Mouse (Mus musculus) embryo, embryonic 10 days (tissue): ENCODE results near the gene Akap13.

ENCODE experiments used
- DNase-seq: peaks from one replicate; pipeline ENCODE4 v3.0.0-alpha.2; 2015; ENCODE audit warnings: low spot score

Akap13 gene

DNA sequence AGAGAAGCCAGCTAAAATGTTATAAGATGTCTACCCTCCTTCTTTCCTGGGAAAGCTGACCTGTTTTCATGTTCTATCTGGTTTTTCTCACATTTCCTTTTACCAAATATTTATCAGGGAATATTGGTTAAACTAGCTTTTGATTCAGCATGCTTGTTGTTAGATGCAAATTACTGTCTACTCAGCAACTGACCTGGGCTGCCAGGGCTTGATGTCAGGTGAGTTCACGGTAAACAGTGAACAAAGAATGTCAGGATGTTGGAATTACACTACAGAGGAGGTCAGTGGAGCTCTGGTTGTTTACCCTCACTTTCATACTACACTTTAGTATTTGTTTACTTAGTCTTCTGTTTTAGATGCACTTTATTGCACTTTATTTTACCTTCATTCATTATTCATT is 5.0 kb downstream of the Akap13 start:
- no peak for DNase-seq

DNA sequence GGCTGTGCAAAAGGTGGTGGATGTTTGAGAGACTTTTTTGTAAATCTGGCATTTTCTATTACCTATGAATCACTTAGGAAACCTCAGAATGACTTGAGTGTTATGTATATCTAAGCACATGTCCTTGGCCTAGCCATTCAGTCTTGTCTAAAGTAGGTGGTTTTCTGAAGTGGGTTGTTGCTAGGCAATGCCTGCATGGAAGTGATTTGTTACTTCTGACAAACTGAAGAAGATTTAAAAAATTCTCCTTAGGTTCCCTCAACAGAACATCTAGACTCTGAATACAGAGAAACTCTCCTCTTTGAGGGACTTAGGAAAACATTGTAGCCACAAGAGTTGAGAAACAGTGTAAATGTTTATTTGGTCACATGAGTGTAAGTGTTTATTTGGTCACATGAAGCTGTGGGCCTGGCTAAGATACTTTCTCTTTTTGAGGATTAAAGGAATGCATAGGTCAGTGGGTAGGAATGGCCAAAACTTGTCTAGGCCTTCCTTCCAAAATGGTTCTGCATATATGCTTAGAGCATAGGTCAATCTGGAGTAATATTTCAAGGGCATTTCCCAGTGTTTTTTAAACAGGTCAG is 8.3 kb downstream of the Akap13 start:
- DNase-seq: no peak

GRCm38 (mm10) chr7:75467791-75468190 is 12.5 kb downstream of the Akap13 start:
- DNase-seq: no peak

DNA sequence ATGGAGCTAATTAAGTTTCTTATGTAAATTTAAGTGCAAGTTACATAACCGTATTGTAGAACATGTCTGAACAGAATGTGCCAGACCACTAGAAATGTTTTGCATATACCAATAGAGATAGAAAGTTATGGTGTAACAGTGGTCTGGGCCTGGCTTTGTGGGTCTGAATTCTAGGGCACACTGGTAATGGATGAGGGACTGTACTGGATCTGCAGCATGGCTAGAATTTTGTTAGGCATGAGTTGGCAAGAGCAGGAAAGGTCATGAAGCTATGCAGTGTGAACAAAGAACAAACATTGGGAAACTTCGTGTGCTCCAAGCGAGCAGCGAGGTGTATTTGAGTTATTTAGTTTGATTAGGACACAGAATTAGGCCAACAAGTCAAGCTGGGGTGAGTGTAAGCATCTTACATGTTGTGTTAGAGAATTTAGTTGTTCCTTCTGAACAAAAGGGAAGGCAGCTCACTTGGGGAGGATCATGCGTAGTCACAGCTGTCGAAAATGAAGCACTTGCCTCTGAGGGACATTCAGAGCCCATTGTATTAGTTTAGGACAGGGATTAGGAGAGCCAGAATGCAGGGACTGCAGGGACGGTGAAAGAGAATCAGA is 15.1 kb downstream of the Akap13 start:
- peak; percentile 45 for DNase-seq

DNA sequence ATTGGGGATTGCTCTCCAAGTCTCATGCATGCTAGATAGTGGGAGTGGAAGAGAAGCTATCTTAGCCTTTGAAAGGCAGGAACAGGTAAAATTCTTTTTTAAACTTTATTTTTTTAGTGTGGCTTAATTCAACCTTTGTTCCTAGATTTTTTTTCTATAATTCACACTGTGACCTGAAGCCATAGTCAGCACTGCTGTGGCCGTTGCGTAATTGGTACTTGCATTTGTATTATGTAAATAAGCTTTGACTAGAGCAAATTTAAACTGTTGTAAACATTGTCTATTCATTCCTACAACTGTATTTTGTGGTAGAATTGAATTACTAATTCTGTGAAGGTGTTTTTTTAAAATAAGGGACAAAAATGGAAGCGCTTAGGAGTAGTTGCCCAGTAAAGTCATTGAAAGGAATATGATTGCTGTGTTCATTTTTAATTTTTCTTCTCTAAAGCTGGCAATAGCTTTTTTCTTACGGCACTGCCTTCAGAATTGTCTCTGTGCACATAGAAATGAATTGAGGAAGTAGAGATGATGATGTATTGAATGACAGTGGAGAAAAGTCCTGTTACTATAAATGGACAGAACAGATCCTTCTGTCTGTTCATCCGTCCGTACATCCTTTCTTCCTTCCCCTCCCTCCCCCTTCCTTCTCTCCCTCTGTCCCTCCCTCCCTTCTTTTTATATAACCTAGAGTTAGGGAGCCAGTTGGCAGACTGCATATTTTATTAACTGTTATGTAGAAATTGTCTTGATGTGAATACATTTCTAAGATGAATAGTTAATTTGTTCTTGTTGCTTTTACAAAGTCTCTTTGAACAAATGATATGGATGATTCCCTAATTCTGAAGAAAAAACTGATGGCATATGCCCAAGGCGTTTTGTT is 17.2 kb downstream of the Akap13 start:
- DNase-seq: no peak

DNA sequence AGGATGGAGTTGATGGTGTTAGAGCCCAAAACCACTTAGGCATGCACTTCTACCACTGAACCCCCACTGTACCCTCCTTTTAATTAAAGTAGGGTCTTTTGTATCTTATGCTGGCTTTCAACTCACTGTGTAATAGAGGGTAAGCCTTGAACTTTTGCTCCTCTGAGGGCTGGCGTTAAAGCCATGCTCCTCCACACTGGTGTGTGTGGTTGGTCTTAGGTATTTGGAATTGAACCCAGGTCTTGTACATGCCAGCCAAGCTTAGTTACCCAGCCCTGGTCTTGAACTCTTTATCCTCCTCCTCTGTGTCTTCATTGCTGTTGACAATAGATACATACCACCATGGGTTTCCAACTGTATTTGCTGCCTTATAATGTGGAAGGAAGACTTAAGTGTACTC is 18.0 kb downstream of the Akap13 start:
- no peak for DNase-seq

DNA sequence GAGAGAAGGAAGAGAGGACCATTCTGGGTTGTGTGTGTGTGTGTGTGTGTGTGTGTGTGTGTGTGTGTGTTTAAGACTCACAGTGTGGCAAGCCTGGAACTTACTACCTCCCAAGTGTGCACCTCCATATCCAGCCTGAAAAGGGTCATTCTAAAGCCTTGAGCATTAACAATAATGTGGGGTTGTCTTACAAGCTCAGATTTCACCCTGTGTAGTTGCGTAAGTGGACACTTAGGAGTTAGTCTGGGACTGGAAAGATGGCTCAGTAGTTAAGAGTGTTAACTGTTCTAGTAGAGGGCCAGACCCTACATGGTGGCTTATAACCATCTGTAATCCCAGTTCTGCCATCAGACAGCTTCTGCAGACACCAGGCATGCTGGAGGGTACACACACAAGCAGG is 18.7 kb downstream of the Akap13 start:
- DNase-seq: no peak

GRCm38 (mm10) chr7:75474564-75475150 is 19.3 kb downstream of the Akap13 start:
- DNase-seq: no peak

GRCm38 (mm10) chr7:75478060-75478459 is 22.7 kb downstream of the Akap13 start:
- DNase-seq: no peak

GRCm38 (mm10) chr7:75480721-75481426 is 25.5 kb downstream of the Akap13 start:
- DNase-seq: no peak

GRCm38 (mm10) chr7:75486031-75486430 is 30.7 kb downstream of the Akap13 start:
- no peak for DNase-seq

DNA sequence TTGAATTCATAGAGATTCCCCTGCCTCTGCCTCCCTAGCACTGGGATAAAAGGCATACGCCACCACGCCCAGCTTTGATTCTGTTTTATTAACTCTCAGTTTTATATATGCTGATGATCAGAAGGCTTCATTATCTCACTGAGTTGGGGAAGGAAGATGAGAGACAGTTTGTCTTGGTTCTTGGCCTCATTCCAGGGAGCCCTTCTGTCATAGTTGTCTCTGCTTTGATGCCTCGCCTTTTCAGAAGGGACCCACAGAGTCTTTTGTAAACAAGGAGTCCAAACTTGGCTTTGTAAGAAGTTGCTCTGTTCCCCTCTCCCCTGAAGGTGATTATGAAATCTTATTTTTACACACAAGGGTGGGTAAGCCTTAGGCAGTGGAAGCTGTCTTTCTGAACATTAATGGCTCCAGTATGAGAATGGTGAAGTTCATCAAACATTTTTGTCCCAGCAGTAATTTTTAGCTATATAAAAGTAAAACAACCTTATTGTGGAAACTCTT is 40.7 kb downstream of the Akap13 start:
- DNase-seq: no peak

DNA sequence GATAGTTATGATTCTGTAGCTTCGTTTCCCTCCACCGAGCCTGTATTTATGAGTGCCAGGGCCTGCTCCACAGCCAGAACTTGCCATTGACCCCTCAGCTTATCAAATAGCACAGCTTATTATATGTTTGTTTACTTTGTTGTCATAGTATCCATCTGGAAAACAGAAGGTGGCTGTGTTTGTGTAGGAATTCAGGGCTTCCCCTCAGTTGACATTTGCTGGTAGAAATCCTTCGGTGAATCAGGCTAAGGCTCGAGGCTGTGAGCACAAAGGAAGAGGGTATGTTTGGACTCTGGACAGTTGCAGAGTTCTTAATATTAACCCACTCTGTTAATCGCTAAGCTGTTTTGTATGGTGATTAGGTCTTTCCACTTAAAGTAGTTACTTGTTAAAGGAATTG is 43.3 kb downstream of the Akap13 start:
- no peak for DNase-seq

GRCm38 (mm10) chr7:75499271-75499670 is 43.9 kb downstream of the Akap13 start:
- no peak for DNase-seq

DNA sequence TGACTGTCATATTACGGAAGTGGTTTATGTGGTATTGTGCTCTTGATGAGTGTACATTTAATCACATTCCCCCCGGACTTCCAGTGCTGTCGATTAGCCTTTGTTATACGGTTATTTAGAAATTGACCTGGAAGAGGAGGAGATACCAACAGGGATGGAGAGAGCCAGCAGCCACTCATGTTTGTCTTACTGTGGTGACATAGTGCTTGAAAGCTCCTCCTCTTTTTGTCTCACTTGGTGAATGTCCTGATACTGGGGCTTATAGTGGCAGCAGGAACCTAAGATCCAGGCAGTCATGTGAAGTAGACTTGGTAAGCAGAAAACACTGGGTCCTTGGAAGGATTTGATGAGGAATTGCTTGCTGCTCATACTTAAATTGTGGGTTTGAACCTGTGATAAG is 44.8 kb downstream of the Akap13 start:
- DNase-seq: no peak

DNA sequence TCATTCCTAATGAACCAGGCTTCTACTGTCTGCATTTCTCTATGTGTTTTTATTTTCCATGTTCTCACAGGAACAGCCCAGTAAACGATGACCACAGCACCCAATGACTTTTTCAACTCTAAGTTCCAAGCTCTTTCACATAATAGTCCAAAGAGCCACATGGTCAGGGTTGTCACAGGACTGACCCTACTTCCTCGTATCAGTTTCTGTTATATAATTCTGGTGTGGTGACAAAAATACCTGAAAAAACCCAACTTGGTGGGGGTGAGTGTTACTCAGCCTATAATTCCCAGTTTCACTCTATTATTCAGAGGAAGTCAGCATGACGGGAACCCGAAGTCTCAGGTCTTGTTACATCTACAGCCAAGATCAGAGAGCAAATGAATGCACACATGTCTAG is 45.5 kb downstream of the Akap13 start:
- no peak for DNase-seq

- DNase-seq: no peak
Measured at GRCm38 (mm10) chr7:75504524-75504923, 49.2 kb downstream of the Akap13 start.

DNA sequence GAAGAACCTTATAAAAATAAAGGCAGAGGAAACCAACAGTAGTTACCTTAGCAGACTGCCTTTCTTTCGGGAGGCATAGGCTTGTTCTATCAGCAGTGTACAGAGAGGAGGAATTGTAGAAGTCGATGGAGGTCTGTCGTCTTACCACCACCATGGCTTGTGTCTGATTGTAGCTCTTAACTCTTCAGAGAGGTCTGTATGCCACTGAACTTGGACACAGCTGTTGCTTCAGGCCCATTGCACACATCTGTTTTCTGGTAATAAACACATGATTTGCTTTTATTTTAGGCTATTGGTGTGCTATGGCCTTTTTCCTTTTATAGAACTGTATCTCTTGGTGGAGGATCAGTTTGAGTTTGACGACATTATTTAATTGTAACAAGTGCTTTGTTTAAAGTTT is 51.3 kb downstream of the Akap13 start:
- no peak for DNase-seq

GRCm38 (mm10) chr7:75509085-75509873 is 53.9 kb downstream of the Akap13 start:
- no peak for DNase-seq

- no peak for DNase-seq
Measured at GRCm38 (mm10) chr7:75515472-75515871, 60.1 kb downstream of the Akap13 start.
